10 mouse cellular contexts compared by ENCODE assay signal in the genomic region with DNA sequence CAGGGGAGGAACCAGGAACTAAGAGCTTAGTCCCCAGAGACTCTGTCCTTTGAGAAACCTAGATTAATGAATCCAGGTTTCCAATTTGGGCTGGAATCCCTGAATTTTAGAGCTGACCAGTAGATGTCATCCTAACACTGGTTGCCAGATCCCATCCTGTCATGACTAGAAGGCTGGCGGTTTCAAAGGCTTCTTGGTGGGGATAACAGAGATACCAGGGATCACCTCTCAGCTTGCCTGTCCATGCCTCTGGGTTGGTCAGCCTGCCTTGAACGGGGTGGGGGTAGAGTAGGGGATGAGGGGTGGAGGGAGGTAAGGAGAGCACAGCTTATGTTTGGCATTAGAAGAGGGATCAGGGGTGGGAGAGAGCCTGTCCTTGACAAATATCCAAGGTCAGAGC. TPM values are rescaled to one million over a fixed set of nuclear protein-coding genes. Genes with fewer than 3 reads are reported as not detected.
DNase-seq lines count a peak whose midpoint lies in the region; ATAC-seq and TF ChIP-seq lines count a peak whose summit lies in the region.
"Had no signal": no experiment of that assay in that cellular context is flagged by ENCODE, and none has a peak within 500 bp of the region (broad histone marks: within the 10 kb centered on the region; RNA-seq: fewer than 3 reads in every experiment).

No protein-coding gene starts in this region.

- no peak overlapping the region for H3K27ac ChIP-seq in forebrain, embryonic 15.5 days (replicated peaks)
- no peak overlapping the region for H3K27ac ChIP-seq in forebrain, embryonic 13.5 days
- H3K27ac ChIP-seq in limb, embryonic 14.5 days (replicated peaks; ENCODE audit: low read depth, low read length): no peak overlapping the region
- no peak overlapping the region for H3K27ac ChIP-seq in limb, embryonic 10.5 days
- H3K27ac ChIP-seq: heart, embryonic 15.5 days had no signal

- H3K9me3 ChIP-seq in forebrain, embryonic 15.5 days: no peaks in the 10 kb centered on the region
- H3K9me3 ChIP-seq in forebrain, embryonic 13.5 days (replicated peaks): no peaks in the 10 kb centered on the region
- H3K9me3 ChIP-seq in limb, embryonic 14.5 days (ENCODE audit: control insufficient read depth, low read length): no peaks in the 10 kb centered on the region
- no peaks in the 10 kb centered on the region for H3K9me3 ChIP-seq in limb, embryonic 10.5 days (replicated peaks)
- H3K9me3 ChIP-seq: heart, embryonic 15.5 days had no signal

- H3K4me2 ChIP-seq in forebrain, embryonic 15.5 days (replicated peaks): no peak overlapping the region
- no peak overlapping the region for H3K4me2 ChIP-seq in forebrain, embryonic 13.5 days
- no peak overlapping the region for H3K4me2 ChIP-seq in limb, embryonic 14.5 days (replicated peaks; ENCODE audit: low read depth, low read length, severe bottlenecking)
- H3K4me2 ChIP-seq: heart, embryonic 15.5 days had no signal

- 27% methylated on average over 2 of the region's 2 CpGs for WGBS in forebrain, embryonic 15.5 days
- WGBS in forebrain, embryonic 13.5 days: 11% methylated on average over 2 of the region's 2 CpGs
- WGBS in limb, embryonic 14.5 days: 31% methylated on average over 2 of the region's 2 CpGs
- 30% methylated on average over 2 of the region's 2 CpGs for WGBS in limb, embryonic 10.5 days

- intact Hi-C loops in left cerebral cortex, postnatal 4 days (cut with DNase I): loop anchor here (2.0 kb wide), 1 partner anchor 172 kb away; no protein-coding TSS in a partner anchor

- no peaks in the 10 kb centered on the region for H3K4me1 ChIP-seq in forebrain, embryonic 15.5 days
- H3K4me1 ChIP-seq in forebrain, embryonic 13.5 days: no peaks in the 10 kb centered on the region
- no peaks in the 10 kb centered on the region for H3K4me1 ChIP-seq in limb, embryonic 14.5 days (ENCODE audit: control insufficient read depth, insufficient read depth, low read length)
- H3K4me1 ChIP-seq in limb, embryonic 10.5 days: no peaks in the 10 kb centered on the region
- H3K4me1 ChIP-seq: heart, embryonic 15.5 days had no signal

- DNase-seq in limb, embryonic 14.5 days (ENCODE audit: low spot score): peak; percentile 33
- no peak for DNase-seq in limb, embryonic 10.5 days (ENCODE audit: low spot score)
- DNase-seq in adrenal gland, postnatal 36 days: peak; percentile 17 to 37
- DNase-seq in left cerebral cortex, postnatal 4 days: peak; percentile 10
- DNase-seq in spleen, adult 12 weeks (ENCODE audit: low spot score): no peak
- no peak for DNase-seq in thymus, postnatal 25 days

- H3K9ac ChIP-seq in forebrain, embryonic 15.5 days (replicated peaks): no peak overlapping the region
- H3K9ac ChIP-seq in forebrain, embryonic 13.5 days: no peak overlapping the region
- no peak overlapping the region for H3K9ac ChIP-seq in limb, embryonic 14.5 days (ENCODE audit: low read depth, low read length, severe bottlenecking)
- H3K9ac ChIP-seq: heart, embryonic 15.5 days had no signal

- H3K36me3 ChIP-seq in forebrain, embryonic 15.5 days: no peaks in the 10 kb centered on the region
- no peaks in the 10 kb centered on the region for H3K36me3 ChIP-seq in forebrain, embryonic 13.5 days (ENCODE audit: poor library complexity, severe bottlenecking)
- no peaks in the 10 kb centered on the region for H3K36me3 ChIP-seq in limb, embryonic 14.5 days (ENCODE audit: control insufficient read depth, insufficient read depth, low read length)
- no peaks in the 10 kb centered on the region for H3K36me3 ChIP-seq in limb, embryonic 10.5 days
- H3K36me3 ChIP-seq: heart, embryonic 15.5 days had no signal

- no peaks in the 10 kb centered on the region for H3K27me3 ChIP-seq in forebrain, embryonic 15.5 days
- no peaks in the 10 kb centered on the region for H3K27me3 ChIP-seq in forebrain, embryonic 13.5 days
- H3K27me3 ChIP-seq in limb, embryonic 14.5 days (ENCODE audit: control insufficient read depth, insufficient read depth, low read length): no peaks in the 10 kb centered on the region
- no peaks in the 10 kb centered on the region for H3K27me3 ChIP-seq in limb, embryonic 10.5 days (ENCODE audit: low read depth, poor library complexity, severe bottlenecking)
- H3K27me3 ChIP-seq: heart, embryonic 15.5 days had no signal

- ATAC-seq in forebrain, embryonic 15.5 days (replicated peaks): 0 out of 2 replicates have a peak, but pooled peaks have one; percentile 41
- no peak for ATAC-seq in forebrain, embryonic 13.5 days
- ATAC-seq in limb, embryonic 14.5 days (ENCODE audit: low FRiP score, low read depth): no peak

- no peak overlapping the region for H3K4me3 ChIP-seq in forebrain, embryonic 15.5 days
- no peak overlapping the region for H3K4me3 ChIP-seq in forebrain, embryonic 13.5 days
- H3K4me3 ChIP-seq in limb, embryonic 14.5 days (replicated peaks; ENCODE audit: low read length): no peak overlapping the region
- H3K4me3 ChIP-seq in limb, embryonic 10.5 days: no peak overlapping the region
- H3K4me3 ChIP-seq: heart, embryonic 15.5 days had no signal

- no peak for TF ChIP-seq POLR2A in limb, embryonic 14.5 days (IDR thresholded peaks at IDR 0.05; ENCODE audit: borderline replicate concordance, extremely low read depth, insufficient read depth, insufficient read length)

RNA-seq across cellular contexts. Expression of a gene that starts 34.0 kb away (rescaled TPM):
- polyA plus RNA-seq in forebrain, embryonic 15.5 days (2015; fragmentation: Nextera tagmentation; extraction: Ambion mirVana): not detected in 2 replicates
- polyA plus RNA-seq in forebrain, embryonic 13.5 days (2015; fragmentation: Nextera tagmentation; extraction: Ambion mirVana): not detected in 2 replicates
- polyA plus RNA-seq in limb, embryonic 14.5 days (2012; rRNA removed): not detected in 2 replicates
- polyA plus RNA-seq in limb, embryonic 14.5 days (2014; fragmentation: Nextera tagmentation; extraction: Ambion mirVana): not detected in 2 replicates
- not detected in 2 replicates for polyA plus RNA-seq in limb, embryonic 10.5 days (2016; fragmentation: Nextera tagmentation; extraction: Ambion mirVana)
- not detected for total RNA-seq in adrenal gland, postnatal 36 days (2021)
- total RNA-seq in left cerebral cortex, postnatal 4 days (2021): not detected
- polyA plus RNA-seq: heart, embryonic 15.5 days; liver, embryonic 16.5 days had no signal

Comparison
In these comparisons a context has a peak if more than half of its experiments do, and no peak if none do; other contexts are left out.
1. DNase-seq: peak in limb, embryonic 14.5 days (single experiment), adrenal gland, postnatal 36 days (2 of 2) and left cerebral cortex, postnatal 4 days (single experiment); none in limb, embryonic 10.5 days (single experiment), spleen, adult 12 weeks (single experiment) and thymus, postnatal 25 days (single experiment).